Mouse (Mus musculus): ENCODE results near the gene Gm21693.
"Not testable (repeated sequence)": the region's sequence is repeated elsewhere in the genome, so short reads cannot be mapped to it uniquely, and the experiment has no call there.

Gene Gm21693

GRCm38 (mm10) chrY:3345229-3345628, at the start of gene Gm21693:
Gene Gm21693 (minus strand): TSS chrY:3345329.
- DNase-seq (ENCODE audit: low read depth) = not testable (repeated sequence)

GRCm38 (mm10) chrY:3340661-3341060, 4.5 kb downstream of the Gm21693 start:
- DNase-seq (ENCODE audit: low read depth) = not testable (repeated sequence)

- not testable (repeated sequence) for DNase-seq (ENCODE audit: low read depth)
Measured at GRCm38 (mm10) chrY:3306349-3306748, 38.8 kb downstream of the Gm21693 start, which contains the start of gene Gm21677. Gene Gm21677 (minus strand): TSS chrY:3306449.

All from naive thymus-derived CD4-positive, alpha-beta T cell, adult 2 months (primary cell).